Mouse (Mus musculus) retina, postnatal 1 day (tissue): ENCODE measurements at regions not wholly inside any gene's neighbourhood (a gene's known extent, or its start where the extent isn't known, plus 50 kb on each side); places are given as distances from the start of the nearest gene placed in this dataset.

Experiments used
- DNase-seq: peaks from one replicate; pipeline ENCODE4 v3.0.0-alpha.2; 2012

DNA sequence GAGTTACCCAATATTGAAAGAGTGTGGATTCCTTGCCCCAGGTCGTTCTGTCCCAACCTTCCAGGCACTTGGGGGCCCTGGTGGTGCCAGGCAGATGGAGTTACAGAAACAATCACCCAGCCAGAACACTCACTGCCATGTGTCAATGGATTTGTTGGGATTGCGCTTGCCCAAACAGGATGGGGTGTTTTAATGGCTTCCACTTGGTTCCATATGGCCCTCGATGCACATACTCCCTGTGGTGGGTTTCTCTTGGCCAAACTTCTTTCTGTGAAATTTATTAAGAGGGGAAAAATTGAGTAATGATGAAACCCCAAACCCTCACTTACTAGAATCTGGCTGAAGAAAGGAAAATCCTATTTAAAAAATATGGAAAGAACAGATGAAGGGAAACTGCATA, 146.8 kb downstream of the Spata18 start:
- no peak for DNase-seq

DNA sequence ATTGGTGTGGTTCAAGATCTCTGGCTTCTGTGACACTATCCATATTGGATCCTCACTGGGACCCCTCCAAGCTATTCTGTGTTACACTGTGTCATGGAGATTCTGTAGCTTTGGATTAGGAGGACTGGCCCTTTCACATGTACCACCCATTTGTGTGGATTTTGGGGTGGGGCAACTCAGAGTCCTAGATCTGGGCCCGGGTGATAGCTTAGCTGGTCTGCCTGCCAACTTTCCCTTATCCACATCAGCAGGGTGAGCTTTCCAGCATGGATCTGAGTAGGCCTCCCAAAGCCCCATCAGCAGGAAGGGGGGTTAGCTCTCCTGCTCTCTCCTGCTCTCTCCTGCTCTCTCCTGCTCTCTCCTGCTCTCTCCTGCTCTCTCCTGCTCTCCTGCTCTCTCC, 152.3 kb downstream of the Spata18 start:
- DNase-seq: no peak

DNA sequence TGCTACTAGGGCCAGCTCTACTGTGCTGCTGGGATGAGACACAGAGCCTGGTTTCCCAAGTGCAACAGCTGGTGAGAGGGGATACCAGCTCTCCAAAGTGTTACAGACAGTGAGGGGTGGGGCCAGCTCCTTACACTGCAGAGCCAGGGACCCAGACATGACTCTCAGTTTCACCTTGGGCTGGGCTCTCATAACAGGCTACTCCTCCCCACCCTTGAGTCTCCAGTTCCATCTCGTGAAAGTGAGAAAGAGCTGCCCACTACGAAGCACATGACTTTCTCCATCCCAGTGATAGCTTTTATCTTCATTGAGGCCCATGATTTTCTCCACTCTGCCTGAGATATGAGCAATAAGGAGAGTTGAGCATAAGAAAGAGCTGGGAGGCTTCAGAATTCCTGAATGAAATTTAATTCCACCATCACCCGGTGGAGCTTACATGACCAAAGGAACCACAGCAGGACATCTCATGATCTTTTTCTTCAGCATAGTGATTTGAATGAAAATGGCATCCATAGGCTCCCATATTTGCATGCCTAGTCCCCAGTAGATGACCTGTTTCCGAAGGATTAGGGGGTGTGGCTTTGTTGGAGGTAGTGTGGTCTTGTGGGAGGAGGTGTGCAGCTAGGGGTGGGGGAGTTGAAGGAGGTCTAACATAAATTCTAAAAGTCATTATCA, 153.5 kb downstream of the Spata18 start:
- no peak for DNase-seq

DNA sequence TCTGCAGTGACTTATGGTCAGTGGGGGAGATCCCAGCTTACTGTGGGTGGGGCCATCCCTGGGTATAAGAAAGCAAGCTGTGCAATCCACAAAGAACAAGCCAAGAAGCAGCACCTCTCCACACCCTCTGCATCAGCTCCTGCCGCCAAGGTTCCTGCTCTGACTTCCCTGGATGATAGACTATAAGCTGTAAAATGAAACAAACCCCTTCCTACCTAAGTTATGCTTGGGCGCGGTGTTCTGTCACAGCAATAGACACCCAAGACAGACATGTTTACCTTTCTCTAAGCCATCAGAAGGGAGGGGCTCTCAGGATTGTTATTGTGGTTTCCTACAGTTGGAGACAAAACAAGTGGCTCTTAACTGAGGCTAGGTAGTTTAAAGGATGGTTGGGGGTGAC, 159.5 kb downstream of the Spata18 start:
- DNase-seq: no peak

DNA sequence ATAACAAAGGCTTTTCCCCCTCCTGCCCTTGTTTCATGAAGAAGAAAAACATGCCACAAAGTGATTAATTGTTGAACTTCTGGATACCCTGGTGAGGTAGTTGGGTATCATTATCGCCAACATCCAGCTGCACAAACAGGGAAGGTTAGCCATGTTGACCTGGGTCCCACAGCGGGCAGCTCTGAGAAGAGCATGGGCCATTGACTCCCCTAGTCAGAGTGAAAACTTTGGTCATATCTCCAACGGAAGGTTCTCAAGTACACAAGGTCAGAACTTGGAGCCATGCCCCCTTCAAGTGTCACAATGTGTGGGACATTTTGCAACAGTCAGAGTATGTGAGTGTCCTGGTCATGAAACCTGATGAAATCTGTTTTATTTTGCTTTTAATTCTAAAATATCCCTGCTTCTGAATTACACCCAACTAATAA, 159.9 kb downstream of the Spata18 start:
- DNase-seq: no peak

GRCm38 (mm10) chr5:73815752-73816151, 164.6 kb downstream of the Spata18 start:
- no peak for DNase-seq

DNA sequence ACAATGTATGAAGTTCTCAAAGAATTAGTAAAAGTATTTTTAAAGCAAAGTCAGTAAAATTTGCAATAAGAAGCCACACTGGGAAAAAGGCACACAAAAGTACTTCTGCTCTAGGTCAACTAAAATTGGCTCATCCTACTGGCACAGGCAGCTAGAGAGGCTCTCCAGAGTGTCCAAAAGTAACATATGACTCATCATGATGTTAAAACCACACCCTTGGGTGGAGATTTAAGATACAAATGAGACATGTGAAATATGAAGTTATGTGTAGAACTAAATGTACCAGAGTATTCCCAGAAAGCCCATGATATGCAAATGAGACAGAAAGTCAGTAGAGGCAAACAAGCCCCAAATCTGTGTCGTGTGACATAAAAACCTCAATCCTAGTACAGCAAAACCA, 166.0 kb downstream of the Spata18 start:
- DNase-seq: no peak

GRCm38 (mm10) chr5:73821956-73822545, 170.9 kb downstream of the Spata18 start:
- DNase-seq: peak; percentile 39

- DNase-seq: no peak
Measured at GRCm38 (mm10) chr5:73823421-73823820, 172.2 kb downstream of the Spata18 start.

DNA sequence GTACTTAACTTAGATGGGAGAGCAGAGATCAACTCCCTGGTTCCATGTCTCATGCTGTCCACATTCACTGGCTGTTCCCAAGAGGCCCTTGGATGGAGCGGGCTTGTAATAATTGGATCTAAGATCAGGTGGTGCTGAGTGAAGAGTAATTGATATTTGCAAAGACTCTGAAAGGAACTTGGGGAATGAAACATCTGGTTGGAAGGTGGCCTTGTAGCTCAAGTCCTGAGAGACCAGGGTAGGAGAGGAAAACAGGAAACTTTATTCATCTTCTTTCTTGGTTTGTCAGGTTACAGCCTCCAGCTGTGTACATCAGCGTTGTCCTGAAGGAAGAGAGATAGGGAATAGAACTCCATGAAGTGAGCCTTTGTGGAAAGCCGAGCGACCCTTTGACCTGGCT, 175.8 kb downstream of the Spata18 start:
- DNase-seq: no peak

DNA sequence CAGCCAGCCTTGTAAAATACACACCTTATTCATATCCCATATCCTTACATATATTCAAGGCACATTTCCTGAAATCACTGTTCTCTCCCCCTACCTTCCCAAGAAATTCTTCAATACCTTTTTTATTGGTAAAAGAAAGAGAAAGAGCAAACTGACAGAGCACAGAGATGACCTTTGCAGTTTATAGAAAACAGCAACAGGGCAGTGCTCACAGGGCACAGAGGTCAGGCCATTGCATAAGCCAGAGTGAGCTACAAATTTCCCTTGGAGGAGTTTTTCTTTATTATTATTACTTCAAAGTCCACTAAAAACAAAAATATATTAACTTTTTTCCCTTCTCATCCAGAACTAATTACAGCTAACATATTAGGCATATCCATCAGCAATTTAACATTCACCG, 182.5 kb downstream of the Spata18 start:
- DNase-seq: no peak

GRCm38 (mm10) chr5:73843776-73844175, 192.6 kb downstream of the Spata18 start:
- DNase-seq: no peak

DNA sequence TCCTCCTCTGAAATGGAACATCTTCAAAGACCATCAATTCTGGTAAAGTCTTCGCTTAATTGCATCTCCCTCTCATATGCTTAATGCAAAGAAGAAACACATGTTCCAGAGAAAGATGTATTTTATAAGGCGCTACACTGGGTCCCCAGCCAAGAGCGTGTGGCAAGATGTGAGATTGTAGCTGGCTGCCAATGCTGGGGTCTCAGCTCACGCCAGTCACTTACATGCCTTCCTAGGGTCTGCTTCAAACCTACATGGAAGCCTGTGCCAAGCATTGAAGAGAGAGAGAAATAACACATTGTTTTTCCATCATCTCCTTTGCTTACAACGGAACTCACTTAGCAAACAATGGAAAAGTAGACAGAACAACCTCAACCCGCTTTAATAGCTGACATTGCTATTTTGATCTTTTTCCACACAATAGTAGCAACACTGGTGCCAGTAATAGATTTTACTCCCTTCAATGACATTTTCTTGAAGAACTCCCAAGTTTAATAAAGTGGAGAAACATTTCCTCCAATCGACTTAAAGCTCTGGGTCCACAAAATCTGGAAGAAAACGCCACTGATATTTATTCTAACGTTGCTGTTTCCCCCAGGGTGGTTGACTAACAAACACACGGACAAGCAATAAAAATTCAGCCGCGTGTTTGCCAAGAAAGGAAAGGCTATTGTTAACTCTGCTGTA, 195.1 kb downstream of the Spata18 start:
- DNase-seq: no peak

- no peak for DNase-seq
Measured at GRCm38 (mm10) chr5:73846783-73847151, 195.6 kb downstream of the Spata18 start.

- no peak for DNase-seq
Measured at GRCm38 (mm10) chr5:73851501-73851900, 200.3 kb downstream of the Spata18 start.

DNA sequence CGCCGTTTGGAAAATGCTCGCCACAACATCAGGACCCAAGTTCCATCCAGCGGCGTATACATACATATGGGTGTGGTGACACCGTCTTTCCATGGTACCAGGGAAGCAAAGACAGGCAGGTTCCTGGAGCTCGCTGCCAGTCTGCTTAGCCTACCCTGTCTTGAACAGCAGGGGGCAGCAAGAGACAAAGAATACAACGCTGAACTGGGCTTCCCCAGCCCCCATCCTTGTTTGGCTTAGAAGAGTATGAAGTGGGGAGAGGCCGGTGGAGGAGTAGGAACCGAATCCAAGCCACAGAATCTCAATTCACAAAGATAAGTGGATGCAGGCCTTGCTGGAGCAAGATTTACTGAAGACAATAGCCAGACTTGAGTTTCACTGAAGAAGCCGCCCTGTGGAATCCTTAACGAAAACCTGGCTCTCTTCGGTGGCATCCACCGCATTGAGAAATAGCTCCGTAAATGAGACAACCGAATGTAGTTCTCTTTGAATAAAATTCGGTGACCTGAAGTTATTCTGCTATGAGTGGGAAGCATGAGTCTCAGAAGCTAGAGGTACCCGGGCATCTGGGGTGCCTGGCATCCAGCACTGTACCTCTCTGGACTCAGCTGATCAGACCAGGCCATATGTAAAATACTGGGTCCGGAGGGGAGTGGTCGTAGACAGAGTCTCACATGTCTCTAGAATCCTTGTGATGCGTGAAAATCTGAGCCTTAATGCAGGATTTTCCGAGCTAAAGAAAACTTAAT, 203.0 kb downstream of the Spata18 start:
- DNase-seq: peak; percentile 85

- no peak for DNase-seq
Measured at GRCm38 (mm10) chr5:73854774-73855371, 203.7 kb downstream of the Spata18 start.

DNA sequence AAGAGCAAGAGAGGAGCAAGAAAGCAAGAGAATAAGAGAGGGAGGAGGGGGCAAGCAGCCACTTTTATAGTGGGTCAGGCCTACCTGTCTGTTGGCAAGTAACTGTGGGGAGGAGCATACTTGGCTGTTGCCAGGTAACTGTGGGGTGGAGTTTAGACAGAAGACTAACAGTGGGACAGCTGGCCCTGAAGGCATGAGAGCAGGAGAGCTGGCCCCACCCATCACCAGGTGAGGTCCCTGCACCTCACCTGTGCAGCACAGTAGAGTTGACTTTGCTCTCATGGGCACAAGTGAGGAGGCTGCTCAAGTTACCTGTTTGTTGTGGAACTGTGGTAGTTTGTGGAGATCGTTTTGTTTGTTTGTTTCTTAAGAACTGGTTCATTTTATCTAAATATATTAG, 208.1 kb downstream of the Spata18 start:
- no peak for DNase-seq

DNA sequence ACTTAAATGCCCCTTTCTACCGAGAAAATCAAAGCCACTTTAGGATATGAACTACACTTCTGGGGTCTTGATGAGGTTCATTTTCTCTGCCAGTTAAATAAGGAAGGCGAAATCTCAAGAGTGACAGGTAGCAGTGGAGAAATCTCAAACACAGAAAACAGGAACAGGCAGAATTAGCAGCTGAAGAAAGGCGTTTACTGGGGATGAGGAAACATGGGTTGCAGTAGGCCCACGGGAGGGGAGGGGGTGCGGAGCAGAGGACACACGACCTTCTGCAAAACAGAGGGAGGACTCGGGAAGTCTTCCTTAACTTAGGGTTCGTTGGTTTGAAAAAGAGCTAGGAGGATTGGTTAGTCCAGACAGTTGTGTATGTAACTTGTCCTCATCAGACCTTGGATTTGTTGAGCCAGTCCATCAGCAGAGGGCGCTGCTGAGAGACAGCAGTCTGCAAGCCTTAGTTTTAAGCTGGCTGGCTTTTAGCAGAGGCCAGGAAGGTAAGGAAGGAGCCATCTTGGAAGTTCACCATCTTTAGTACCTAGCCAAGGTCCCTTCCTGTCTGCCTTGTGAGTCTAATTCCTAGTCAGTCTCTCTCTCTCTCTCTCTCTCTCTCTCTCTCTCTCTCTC, 204.0 kb downstream of the Usp46 start:
- peak; percentile 75 for DNase-seq

DNA sequence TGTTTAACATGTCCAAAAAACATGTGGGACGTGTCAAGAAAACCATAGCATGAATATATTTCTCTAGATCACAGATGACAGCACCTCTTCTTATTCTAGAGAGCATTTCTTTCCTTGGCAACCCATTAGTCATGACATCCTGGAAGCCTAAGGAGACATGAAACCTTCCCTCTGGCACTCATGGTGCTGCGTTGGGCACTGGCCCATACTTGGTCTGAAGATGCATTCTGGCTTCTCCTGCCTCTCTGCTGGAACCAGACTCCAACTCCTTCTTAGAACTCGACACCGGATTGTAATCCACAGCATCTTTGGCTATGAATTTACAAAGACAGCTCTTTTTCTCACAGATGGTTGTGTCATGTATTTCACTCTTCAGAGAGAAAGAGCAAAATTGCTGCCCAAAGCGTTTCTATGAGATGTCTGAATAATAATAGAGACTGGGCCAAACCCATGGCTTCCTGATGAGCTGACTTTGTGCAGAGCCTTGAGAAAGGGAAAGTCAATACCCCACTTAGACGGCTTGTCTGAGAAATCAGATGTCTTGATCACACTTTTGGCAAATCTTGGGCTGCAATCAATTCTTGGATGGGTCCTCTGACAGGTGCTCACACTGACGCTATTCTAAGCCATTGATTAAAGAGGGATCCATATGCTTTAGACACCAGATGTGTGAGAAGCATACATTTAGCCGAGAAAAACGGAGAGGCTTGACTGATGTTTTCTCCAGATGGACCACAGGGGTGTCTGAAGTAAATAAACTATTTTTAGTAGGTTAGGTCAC, 195.4 kb downstream of the Usp46 start:
- no peak for DNase-seq

- DNase-seq: no peak
Measured at GRCm38 (mm10) chr5:73874770-73875169, 193.5 kb downstream of the Usp46 start.

- peak; percentile 22 for DNase-seq
Measured at GRCm38 (mm10) chr5:73875847-73876246, 192.4 kb downstream of the Usp46 start.
